Mouse (Mus musculus): Measurements from ENCODE around the gene Fhit.

The Fhit gene

DNA sequence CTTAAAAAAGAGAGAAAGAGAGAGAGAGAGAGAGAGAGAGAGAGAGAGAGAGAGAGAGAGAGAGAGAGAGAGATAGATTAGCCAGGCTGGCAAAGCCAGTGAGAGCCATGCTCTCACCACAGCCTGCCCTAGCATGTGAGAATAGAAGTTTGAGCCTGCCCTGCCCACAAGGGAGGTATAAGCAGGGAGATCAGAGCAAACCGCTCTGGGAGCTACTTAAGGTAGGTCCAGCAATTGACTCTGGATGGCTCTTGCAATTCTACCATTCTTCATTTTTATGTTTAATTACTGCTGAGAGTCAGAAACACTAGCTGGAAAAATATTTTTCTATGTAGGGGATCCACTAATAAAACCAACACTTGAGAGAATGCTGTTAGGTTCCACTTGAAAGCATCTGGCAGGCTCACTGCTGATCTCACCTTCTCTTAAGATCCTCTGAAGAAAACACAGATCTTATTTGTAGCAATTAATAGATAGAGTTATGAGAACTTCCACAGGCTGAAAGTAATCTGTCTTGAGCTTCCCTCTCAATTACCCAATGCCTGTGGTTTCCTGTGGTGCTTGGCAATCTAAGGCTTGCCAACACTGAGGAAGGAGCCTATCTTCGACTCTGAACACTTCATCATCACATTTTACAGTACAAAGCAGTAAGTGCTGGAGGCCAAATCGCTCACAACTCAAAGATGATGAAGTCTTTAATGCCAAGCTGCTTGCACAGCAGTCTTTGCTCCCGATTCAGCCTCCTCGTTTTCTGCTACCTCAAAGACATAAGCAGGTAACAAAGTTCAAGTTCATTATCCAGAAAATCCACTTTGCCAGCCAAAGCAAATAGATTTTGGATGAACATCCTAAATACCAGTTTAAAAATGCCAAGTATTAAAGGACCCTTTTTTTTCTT is 793.8 kb downstream of the Fhit start:
- no peak for DNase-seq (ENCODE audit: low spot score in 2 of 2)

DNA sequence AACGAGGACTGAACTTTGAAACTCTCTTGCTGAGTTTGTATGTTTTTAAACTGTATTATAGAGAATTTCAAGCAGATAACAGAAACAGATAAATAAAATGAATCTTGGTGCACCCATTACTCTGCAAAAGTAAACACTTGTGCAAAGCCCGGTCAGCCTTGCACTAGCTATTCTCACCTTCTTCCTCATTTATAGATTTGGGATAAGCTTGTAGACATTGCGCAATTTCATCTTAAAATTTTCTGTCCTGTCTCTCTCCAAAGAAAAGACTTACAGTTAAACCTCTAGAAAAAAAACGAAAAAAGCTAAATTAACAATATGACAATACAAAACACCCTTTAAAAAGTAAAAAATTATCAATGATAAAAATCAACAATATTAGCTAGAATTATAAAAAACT is 795.0 kb downstream of the Fhit start:
- DNase-seq (ENCODE audit: low spot score in 2 of 2): no peak

DNA sequence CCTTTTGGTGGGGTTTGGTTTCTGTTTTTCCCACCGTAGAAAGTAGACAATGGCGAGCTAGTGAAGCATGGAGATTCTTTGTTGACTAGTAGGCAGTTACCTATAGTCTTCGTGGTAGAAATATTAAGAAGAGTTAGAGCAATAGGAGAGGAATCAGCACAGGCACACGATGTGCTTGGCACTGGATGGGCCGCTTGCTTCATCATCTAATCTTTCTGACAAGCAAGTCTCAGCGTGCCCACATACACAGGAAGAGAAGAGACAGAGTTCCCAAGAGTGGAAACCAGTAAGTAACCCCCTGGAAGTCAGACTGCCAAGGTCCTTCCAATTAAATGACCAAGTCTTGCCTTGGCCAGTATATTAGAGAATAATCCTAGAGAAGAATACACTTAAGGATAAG is 797.6 kb downstream of the Fhit start:
- no peak for DNase-seq (ENCODE audit: low spot score in 2 of 2)

DNA sequence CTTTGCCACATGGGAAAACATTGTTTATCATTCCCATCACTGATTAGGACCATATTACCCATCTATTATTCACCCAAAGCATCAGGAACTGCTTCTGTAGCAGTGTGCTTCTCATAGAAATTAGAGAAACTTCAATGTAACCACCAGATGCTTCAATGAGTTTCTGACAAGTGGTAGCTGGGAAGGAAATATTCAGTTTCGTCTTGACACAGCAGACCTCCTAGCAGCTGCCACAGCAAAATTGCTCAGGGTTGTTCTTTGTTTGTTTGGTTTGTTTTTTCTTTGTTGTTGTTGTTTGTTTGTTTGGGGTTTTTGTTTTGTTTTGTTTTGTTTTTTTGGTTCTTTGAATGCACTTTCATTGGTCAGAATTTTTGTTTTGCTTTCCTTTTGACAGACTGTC is 798.5 kb downstream of the Fhit start:
- DNase-seq (ENCODE audit: low spot score in 2 of 2): no peak

DNA sequence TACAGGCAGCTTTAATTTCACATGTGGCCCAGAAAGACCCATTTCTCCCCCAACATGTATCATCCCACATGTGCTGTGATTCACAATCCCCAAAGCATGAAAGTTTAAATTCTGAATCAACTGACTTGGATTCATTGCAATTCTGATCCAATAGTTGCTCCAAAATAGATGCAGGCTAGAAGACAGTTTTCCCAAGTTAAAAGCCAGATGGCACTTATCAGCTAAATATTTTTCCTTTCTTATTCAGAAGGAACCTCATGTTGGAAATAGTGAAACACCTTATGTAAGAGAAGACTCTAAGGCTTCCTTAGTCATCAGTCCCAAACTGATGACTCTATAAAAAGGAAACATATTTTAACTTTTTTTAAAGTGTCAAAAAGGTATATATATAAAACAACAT is 815.9 kb downstream of the Fhit start:
- DNase-seq (ENCODE audit: low spot score in 2 of 2): no peak

DNA sequence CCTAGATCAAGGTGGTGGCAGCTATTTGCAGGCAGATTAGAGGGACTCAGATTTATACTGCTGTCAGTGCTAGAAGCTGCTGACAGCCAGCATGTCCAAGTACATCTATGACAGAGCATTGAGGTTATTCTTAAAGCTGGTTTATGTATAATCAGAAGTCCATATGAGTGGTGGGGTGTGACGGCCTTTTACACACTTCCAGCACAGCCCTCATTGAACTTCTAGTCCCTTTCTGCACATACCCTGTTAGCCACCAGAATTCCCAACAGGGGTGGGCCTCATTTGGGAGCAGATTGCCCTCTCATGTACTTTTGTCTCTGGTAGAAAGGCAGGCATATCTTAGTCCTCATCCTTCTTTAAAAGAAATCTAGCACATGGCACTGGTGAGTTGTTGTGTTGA is 817.8 kb downstream of the Fhit start:
- DNase-seq (ENCODE audit: low spot score in 2 of 2): no peak

DNA sequence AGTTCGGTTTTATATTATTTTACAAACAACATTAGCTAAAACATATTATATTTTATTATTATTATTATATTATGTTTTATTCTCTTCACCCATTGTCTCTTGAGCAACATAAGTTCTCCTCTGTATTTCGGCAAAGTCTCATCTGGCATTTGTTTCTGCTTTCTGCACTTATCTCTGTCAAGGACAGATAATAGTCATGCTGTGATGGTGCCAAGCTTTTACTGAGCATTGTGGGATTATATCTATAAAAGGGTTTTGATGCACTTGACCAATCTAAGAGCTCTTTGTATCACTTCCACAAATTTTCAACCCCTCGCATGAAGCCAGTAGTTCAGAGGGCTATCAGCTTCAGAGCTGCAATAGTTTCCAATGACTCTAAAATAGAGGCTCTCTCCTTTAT is 845.1 kb downstream of the Fhit start:
- no peak for DNase-seq (ENCODE audit: low spot score in 2 of 2)

DNA sequence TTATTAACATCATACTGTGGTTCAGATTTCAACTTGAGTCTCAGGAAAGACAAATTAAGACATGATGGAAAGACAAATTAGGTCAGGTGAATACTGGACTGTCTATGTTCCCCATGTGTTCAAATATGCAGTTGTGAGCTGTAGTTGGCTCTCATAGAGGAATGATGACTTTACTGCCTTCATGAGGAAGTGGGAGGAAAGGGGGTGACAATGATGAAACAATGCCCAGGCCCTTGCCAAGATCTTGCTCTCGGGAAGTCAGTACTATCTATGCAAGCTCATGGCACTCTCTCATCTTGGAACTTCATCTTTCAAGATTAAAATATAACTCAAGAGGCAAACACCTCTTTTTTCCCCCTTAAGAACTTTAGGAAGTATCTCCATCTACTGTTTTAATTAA is 849.6 kb downstream of the Fhit start:
- no peak for DNase-seq (ENCODE audit: low spot score in 2 of 2)

DNA sequence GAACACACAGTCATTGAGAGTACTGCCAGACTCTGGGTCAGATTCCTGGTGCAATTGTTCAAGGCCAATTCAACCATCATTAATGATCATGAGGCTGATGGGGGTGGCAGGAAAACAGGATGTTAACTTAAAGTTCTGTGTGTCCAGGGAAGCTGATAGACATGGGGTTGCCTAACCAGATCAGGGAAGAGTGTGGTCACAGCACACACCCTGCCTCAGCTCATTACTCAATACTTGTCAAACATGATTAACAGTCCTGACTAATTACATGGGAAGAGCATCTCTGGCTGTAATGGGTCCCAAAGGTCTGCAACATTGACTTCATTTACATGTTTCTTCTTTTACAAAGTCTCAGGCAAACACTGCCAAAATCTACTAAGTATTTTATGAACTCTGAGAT is 856.5 kb downstream of the Fhit start:
- DNase-seq (ENCODE audit: low spot score in 2 of 2): no peak

DNA sequence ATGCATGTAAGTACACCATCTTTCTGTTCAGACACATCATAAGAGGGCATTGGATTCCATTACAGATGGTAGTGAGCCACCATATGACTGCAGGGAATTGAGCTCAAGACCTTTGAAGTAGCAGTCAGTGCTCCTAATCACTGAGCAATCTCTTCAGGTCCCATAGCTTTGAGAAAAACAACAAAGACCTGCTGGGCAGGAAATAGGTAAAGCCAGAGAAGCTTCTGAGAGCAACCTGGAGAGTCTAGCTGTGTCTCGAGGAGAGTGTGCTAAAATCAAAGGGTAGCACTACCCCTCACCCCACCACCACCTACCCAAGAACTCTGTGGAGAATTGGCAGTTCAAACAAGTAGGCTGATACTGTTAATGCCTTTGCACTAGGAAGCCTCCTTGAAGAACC is 860.3 kb downstream of the Fhit start:
- no peak for DNase-seq (ENCODE audit: low spot score in 2 of 2)

DNA sequence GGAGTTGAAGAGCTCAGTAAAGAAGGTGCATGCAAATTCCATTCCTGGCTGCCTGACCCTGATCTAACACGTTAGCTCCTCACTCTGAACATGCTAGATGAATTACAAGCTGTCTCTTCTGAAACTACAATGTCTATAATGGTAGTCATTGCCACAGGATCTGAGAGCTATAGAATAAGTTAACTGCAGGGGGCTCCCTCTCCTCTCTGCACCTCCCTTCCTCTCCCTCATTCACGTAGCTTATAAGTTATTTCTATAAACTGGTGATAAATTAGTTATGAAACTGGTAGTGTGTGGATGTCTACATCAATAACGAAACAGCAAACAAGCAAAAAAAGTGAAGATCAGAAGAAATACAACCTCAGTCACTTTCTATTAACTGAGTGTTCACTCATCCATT is 860.9 kb downstream of the Fhit start:
- no peak for DNase-seq (ENCODE audit: low spot score in 2 of 2)

DNA sequence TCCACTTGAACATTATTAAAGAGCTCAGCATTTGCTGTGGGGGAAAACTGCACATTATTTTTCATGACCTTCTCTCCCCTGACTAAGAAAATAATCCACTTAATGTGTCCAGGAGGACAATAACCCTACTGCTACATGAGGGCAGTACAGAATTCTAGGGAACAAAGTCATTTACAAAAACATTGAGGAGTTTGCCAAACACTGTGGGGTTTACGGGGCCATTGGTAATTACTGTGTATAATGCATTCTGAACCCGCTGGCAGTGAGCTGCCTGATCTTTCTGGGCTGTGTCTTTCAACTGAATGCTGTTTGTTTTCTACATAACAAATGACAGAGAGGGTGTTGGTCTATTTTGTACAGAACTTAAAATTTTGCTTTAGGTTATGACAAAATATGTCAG is 862.8 kb downstream of the Fhit start:
- no peak for DNase-seq (ENCODE audit: low spot score in 2 of 2)

DNA sequence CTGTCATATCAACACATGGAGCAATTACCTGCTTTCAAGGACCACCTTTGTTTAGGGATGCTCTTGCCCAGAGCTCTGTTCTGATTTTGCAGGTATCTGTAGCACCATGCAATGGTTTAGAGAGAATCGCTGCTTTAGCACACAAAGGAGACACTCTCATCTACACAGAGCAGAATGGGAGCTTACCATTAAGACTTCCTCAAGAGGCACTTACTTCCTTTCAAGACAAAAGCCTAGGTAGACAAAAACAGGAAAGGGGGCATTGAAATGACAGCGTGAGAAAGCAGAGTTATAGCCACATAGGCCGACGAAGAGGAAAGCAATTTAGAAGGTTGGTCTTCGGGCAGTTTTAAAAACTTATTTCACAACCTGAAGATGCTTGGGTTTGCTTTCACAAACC is 872.8 kb downstream of the Fhit start:
- DNase-seq (ENCODE audit: low spot score in 2 of 2): no peak

DNA sequence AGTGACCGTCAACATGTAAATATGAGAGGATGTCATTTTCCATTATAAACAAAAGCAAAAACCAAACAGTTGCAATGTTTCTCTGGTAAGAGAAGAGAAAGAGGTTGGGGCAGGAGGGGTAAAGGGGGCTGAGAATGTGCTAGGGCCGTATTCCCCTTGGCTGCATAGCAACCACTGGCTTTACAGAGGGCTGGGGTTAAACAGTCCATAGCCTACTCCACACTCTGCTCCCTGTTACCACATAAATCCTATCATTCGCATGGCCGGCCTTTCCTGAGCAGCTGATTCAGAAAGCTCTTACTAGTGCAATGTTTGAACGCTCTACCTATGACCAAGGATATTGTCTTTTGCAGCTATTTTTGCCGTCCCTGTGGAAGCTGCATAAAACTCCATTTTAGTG is 875.8 kb downstream of the Fhit start:
- DNase-seq (ENCODE audit: low spot score in 2 of 2): no peak

DNA sequence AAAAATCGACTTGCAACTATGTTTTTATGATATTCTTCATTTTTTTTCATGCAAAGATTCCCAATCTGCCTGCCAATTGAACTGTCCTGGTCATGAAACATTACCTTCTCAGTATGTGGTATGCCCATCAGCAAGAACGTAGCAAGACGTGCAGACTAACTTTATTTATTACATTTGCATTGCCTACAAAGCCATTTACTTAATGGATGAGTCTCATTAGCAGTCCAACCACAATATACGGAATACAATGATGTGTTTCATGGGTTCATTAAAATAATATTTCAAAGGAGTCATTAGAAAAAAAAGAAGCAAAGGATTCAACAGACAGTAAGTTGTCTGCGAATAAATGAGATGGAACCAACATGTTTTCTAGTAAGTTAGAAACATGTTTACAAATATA is 933.1 kb downstream of the Fhit start:
- no peak for DNase-seq (ENCODE audit: low spot score in 2 of 2)

DNA sequence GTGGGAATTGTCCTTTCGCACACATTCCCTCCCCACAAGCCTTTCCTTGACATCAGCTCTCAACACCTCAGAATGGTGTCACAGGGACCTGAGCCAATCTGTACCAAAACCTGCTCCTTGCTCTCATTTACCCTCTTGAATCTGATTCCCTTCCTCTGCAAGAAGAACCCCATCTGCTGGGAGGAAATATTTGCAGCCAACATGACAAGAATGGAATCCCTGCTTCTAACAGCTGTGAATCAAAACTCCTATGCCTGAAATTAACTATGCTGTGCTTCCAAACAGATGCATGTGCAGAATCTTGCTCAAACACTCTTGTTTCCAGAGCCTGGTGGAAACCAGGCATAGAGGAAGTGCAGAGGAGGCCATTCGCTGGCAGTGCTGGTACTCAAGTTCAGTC is 940.0 kb downstream of the Fhit start:
- DNase-seq (ENCODE audit: low spot score in 2 of 2): no peak

DNA sequence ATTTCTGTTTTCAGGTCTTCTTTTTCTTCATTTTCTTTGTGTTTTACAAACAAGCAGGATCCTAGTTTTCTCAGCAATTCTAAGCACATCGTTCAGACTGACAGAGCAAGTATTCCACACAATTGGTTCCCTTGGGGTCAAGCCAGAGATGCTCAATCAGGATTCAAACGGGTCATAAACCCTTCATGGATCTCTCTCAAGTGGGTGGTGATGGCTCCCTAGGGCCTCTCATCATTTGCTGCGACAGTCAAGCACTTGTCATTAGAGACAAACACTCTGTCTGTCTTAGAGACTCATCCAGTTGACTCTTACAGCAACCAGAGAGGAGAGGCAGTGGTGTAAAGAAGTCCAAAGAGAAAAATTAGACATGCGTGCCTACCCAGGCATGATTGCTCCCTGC is 948.6 kb downstream of the Fhit start:
- no peak for DNase-seq (ENCODE audit: low spot score in 2 of 2)

DNA sequence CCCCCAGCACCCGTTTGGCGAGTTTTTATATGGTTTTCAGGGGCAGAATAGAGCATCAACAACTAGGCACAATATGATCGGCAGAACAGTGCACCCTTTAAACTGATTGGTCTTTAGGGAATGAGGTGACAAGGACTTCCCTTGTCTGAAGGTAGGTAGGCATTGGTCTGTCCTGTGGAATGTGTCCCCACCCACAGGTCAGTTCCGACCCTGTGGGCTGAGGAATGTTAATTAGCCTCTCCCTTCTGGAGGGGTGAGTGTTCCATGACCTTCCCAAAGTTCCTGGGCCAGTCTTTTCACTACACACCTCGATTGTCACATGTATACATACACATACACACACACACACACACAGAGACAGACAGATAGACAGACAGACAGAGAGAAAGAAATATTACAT is 950.7 kb downstream of the Fhit start:
- DNase-seq (ENCODE audit: low spot score in 2 of 2): no peak

DNA sequence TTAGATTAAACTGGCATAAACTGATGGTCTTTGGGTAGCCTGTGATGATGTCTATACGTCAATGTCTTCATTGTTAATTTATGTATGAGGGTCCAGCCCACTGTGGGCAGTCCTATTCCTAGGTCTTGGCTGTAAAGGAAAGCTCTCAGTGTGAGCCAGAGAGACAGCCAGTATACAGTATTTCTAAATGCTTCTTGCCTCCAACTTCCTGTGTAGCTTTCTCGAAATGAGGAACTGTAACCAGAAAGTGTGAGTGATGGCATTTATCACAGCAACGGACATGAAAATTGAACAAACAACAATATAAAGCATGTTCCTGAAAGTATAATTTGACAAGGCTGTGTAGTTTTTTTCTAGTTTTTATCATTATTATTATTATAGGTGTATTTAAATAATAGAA is 952.8 kb downstream of the Fhit start:
- no peak for DNase-seq (ENCODE audit: low spot score in 2 of 2)

DNA sequence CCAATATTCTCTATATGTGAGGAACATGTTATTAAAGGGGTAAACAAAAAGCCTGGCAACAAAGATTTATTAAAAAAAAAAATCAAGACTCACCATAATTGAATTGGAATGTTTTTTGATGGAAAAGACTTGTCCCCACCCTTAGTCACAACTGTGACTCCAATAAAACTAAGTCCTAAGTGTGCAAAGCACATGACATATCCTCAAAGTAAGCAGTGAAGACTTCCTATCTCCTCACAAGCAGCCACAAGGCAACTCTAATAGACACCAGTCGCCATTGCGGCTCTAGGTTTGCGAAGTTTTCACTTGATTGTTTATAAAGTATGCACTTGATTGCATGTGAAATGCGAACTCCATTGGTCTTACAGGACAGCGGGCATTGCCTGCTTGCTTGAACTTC is 956.1 kb downstream of the Fhit start:
- DNase-seq (ENCODE audit: low spot score in 2 of 2): no peak

DNA sequence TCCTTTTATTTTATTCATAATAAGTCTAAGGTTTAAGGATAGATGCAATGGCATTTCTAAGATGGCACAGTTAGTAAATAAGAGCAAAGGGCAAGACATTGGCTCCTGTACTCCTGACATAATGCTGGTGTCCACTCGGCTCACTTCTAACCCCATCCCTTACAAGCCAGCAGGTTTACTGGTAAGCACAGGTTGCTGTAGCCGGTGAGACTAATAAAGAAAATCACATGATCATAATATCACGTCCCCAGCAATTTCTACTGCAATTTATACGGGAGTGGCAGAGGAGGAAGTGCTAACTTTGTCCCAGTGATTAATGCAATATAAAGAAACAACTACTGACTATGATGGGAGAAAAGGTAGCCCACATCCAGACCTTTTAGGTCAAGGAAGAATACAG is 956.5 kb downstream of the Fhit start:
- DNase-seq (ENCODE audit: low spot score in 2 of 2): no peak

DNA sequence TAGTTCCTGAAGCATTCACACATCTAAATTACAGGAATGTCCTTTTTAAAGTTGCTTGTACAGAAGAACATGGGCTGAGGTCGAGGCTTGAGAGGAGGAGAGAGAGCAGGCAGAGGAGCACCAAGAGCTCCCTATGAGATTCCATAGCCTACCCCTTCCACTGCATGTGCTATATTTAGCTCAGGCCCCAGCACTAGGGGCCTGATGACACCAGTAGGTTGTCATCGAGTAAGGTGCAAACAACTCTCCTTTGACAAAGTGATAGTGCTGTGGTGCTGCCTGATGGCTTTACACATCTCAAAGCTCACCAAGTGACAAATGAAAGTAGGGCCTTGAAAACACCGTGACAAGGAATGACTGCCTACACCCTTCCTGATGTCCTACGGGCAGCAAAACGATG is 967.7 kb downstream of the Fhit start:
- no peak for DNase-seq (ENCODE audit: low spot score in 2 of 2)

DNA sequence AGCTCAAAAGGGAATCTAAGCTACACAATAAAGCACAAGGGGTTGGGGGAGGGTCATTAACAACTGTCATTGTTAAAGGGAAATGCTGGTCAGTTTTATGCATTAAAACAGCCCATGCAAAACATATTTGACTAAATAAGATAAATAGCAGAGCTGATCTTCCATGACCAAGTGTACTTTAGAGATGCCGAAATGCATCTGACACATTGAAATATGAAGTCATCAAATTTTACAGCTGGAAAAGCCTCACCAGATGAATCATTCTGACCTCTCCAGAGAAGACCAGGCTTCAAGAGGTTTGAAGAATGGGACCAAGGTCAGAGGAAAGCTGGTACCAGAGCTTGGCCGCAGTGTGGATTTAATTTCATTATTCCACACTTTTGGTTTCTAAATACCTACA is 990.1 kb downstream of the Fhit start:
- no peak for DNase-seq (ENCODE audit: low spot score in 2 of 2)
